Comparison of ENCODE assay signal across 8 mouse cellular contexts in genomic region chr5:124432398-124433012, GRCm38 (mm10). TPM values are rescaled to one million over a fixed set of nuclear protein-coding genes. Genes with fewer than 3 reads are reported as not detected.
DNase-seq lines count a peak whose midpoint lies in the region; ATAC-seq and TF ChIP-seq lines count a peak whose summit lies in the region.

No protein-coding gene starts in this region.

- H3K9me3 ChIP-seq in heart, postnatal 0 days (replicated peaks; ENCODE audit: control insufficient read depth, low read length), result no peaks in the 10 kb centered on the region
- H3K9me3 ChIP-seq in kidney, postnatal 0 days (replicated peaks; ENCODE audit: low read length), result no peaks in the 10 kb centered on the region
- H3K9me3 ChIP-seq in liver, embryonic 11.5 days (ENCODE audit: control insufficient read depth, low read length), result no peaks in the 10 kb centered on the region
- H3K9me3 ChIP-seq in midbrain, postnatal 0 days (ENCODE audit: low read length), result no peaks in the 10 kb centered on the region

- no peak overlapping the region for H3K27ac ChIP-seq in heart, postnatal 0 days (ENCODE audit: low read depth)
- H3K27ac ChIP-seq in kidney, postnatal 0 days, result no peak overlapping the region
- no peak overlapping the region for H3K27ac ChIP-seq in liver, embryonic 11.5 days (ENCODE audit: low read depth, low read length)
- H3K27ac ChIP-seq in midbrain, postnatal 0 days (ENCODE audit: low read depth, low read length), result no peak overlapping the region
- H3K27ac ChIP-seq in thymus, adult 2 months (ENCODE audit: control insufficient read depth, insufficient read depth, low read length), result no peak overlapping the region

- H3K4me3 ChIP-seq in heart, postnatal 0 days (ENCODE audit: low read depth, low read length), result no peak overlapping the region
- no peak overlapping the region for H3K4me3 ChIP-seq in kidney, postnatal 0 days (replicated peaks; ENCODE audit: low read depth, low read length)
- no peak overlapping the region for H3K4me3 ChIP-seq in liver, embryonic 11.5 days (ENCODE audit: low read depth, low read length)
- H3K4me3 ChIP-seq in midbrain, postnatal 0 days (ENCODE audit: low read depth, low read length), result no peak overlapping the region
- no peak overlapping the region for H3K4me3 ChIP-seq in thymus, adult 2 months (ENCODE audit: control insufficient read depth, insufficient read depth, low read length)

- no peak overlapping the region for H3K9ac ChIP-seq in heart, postnatal 0 days (replicated peaks; ENCODE audit: low read depth, low read length)
- H3K9ac ChIP-seq in kidney, postnatal 0 days (ENCODE audit: low read depth, low read length), result no peak overlapping the region
- no peak overlapping the region for H3K9ac ChIP-seq in liver, embryonic 11.5 days (ENCODE audit: low read depth, low read length)
- no peak overlapping the region for H3K9ac ChIP-seq in midbrain, postnatal 0 days (replicated peaks; ENCODE audit: low read length, poor library complexity, severe bottlenecking)

- H3K4me1 ChIP-seq in heart, postnatal 0 days (ENCODE audit: control insufficient read depth, insufficient read depth), result no peaks in the 10 kb centered on the region
- no peaks in the 10 kb centered on the region for H3K4me1 ChIP-seq in kidney, postnatal 0 days (replicated peaks; ENCODE audit: insufficient read depth, low read length)
- H3K4me1 ChIP-seq in liver, embryonic 11.5 days (replicated peaks; ENCODE audit: control insufficient read depth, insufficient read depth, low read length), result no peaks in the 10 kb centered on the region
- H3K4me1 ChIP-seq in midbrain, postnatal 0 days (ENCODE audit: insufficient read depth, low read length), result no peaks in the 10 kb centered on the region
- no peaks in the 10 kb centered on the region for H3K4me1 ChIP-seq in thymus, adult 2 months (replicated peaks; ENCODE audit: control insufficient read depth, insufficient read depth, low read length)

- no peaks in the 10 kb centered on the region for H3K36me3 ChIP-seq in heart, postnatal 0 days (replicated peaks; ENCODE audit: control insufficient read depth, insufficient read depth, low read length)
- no peaks in the 10 kb centered on the region for H3K36me3 ChIP-seq in kidney, postnatal 0 days (ENCODE audit: insufficient read depth, low read length)
- no peaks in the 10 kb centered on the region for H3K36me3 ChIP-seq in liver, embryonic 11.5 days (ENCODE audit: control insufficient read depth, insufficient read depth, low read length)
- H3K36me3 ChIP-seq in midbrain, postnatal 0 days (ENCODE audit: insufficient read depth, low read length), result no peaks in the 10 kb centered on the region
- H3K36me3 ChIP-seq in thymus, adult 2 months (ENCODE audit: control insufficient read depth, insufficient read depth, low read length), result no peaks in the 10 kb centered on the region

- in situ Hi-C loops in Patski (cut with MboI; ENCODE audit: low pct_unique_long_range_greater_than_20kb), result loop anchor here (25.0 kb wide), 1 partner anchor 430 kb away; the partner anchor contains the start of genes Ccdc92 and Zfp664

- CTCF ChIA-PET in Patski (lab: Charles Lee), result interaction anchor here (0.7 to 4.4 kb wide), 15 partner anchors 7 to 139 kb away, joined by 3 to 30 read pairs (median 4); partner anchors contain the start of genes Ddx55, Kmt5a, Rilpl1 and Rilpl2

- TF ChIP-seq POLR2A in thymus, adult 2 months (IDR thresholded peaks at IDR 0.05; ENCODE audit: control insufficient read depth, extremely low read depth, insufficient read depth, low read length, poor library complexity), result no peak

- TF ChIP-seq EP300 in heart, postnatal 0 days (IDR thresholded peaks at IDR 0.05; ENCODE audit: low read depth), result no peak

- no peak overlapping the region for H3K4me2 ChIP-seq in heart, postnatal 0 days (ENCODE audit: low read depth, low read length)
- H3K4me2 ChIP-seq in kidney, postnatal 0 days (ENCODE audit: low read length), result no peak overlapping the region
- no peak overlapping the region for H3K4me2 ChIP-seq in liver, embryonic 11.5 days
- no peak overlapping the region for H3K4me2 ChIP-seq in midbrain, postnatal 0 days (ENCODE audit: low read depth, low read length, poor library complexity, severe bottlenecking)

- POLR2A ChIA-PET in Patski (lab: Charles Lee), result interaction anchor here (0.6 to 1.4 kb wide), 4 partner anchors 106 to 124 kb away, joined by 3 to 4 read pairs (median 3); partner anchors contain the start of gene Ddx55

- peak; percentile 39 for ATAC-seq in Patski
- peak; percentile 85 for ATAC-seq in heart, postnatal 0 days (ENCODE audit: insufficient read depth, low read depth)
- 0 out of 2 replicates have a peak, but pooled peaks have one; percentile 46 for ATAC-seq in kidney, postnatal 0 days (replicated peaks; ENCODE audit: low FRiP score, low read depth)
- peak; percentile 63 for ATAC-seq in liver, embryonic 11.5 days (replicated peaks; ENCODE audit: low FRiP score)
- no peak for ATAC-seq in midbrain, postnatal 0 days (ENCODE audit: low FRiP score)

- peak; percentile 70 for DNase-seq in A20 (ENCODE audit: low read depth, low spot score)
- no peak for DNase-seq in Patski (ENCODE audit: low read depth, low spot score)
- peak; percentile 43 for DNase-seq in embryo, embryonic 9.5 days (ENCODE audit: extremely low spot score)
- DNase-seq in heart, postnatal 0 days (ENCODE audit: low spot score), result peak; percentile 70
- DNase-seq in kidney, postnatal 0 days (ENCODE audit: low spot score), result peak; percentile 83
- DNase-seq in liver, embryonic 11.5 days (ENCODE audit: low spot score), result peak; percentile 30
- DNase-seq in midbrain, postnatal 0 days (ENCODE audit: low spot score), result peak; percentile 77
- peak; percentile 80 for DNase-seq in thymus, adult 2 months

- no peaks in the 10 kb centered on the region for H3K27me3 ChIP-seq in Patski
- no peaks in the 10 kb centered on the region for H3K27me3 ChIP-seq in heart, postnatal 0 days (ENCODE audit: control insufficient read depth, insufficient read depth, low read length)
- no peaks in the 10 kb centered on the region for H3K27me3 ChIP-seq in kidney, postnatal 0 days (ENCODE audit: insufficient read depth, low read length)
- H3K27me3 ChIP-seq in liver, embryonic 11.5 days (replicated peaks; ENCODE audit: control insufficient read depth, insufficient read depth, low read length), result no peaks in the 10 kb centered on the region
- H3K27me3 ChIP-seq in midbrain, postnatal 0 days (ENCODE audit: insufficient read depth, low read length), result no peaks in the 10 kb centered on the region
- H3K27me3 ChIP-seq in thymus, adult 2 months (ENCODE audit: control insufficient read depth, insufficient read depth, low read length), result no peaks in the 10 kb centered on the region

- TF ChIP-seq CTCF in Patski (IDR thresholded peaks at IDR 0.05), result peak; percentile 89
- TF ChIP-seq CTCF in heart, postnatal 0 days (IDR thresholded peaks at IDR 0.05; ENCODE audit: low read depth), result peak; percentile 85
- peak; percentile 94 for TF ChIP-seq CTCF in kidney, postnatal 0 days (IDR thresholded peaks at IDR 0.05; ENCODE audit: low read depth)
- peak; percentile 86 for TF ChIP-seq CTCF in midbrain, postnatal 0 days (IDR thresholded peaks at IDR 0.05)
- no peak for TF ChIP-seq CTCF in thymus, adult 2 months (IDR thresholded peaks at IDR 0.05; ENCODE audit: borderline replicate concordance, control insufficient read depth, extremely low read depth, insufficient read depth, low read length, poor library complexity)

RNA-seq across cellular contexts. Expression of gene Sbno1, which starts 6.7 kb away (rescaled TPM):
- 59.0 TPM for polyA plus RNA-seq in Patski (2021)
- total RNA-seq in heart, postnatal 0 days (2014; rRNA removed; ENCODE audit: low replicate concordance), result 27.0 and 33.8 TPM in 2 replicates
- polyA plus RNA-seq in heart, postnatal 0 days (2015; fragmentation: Nextera tagmentation; extraction: Ambion mirVana), result 46.8 and 52.8 TPM in 2 replicates
- 56.2 and 70.6 TPM in 2 replicates for polyA plus RNA-seq in kidney, postnatal 0 days (2015; fragmentation: Nextera tagmentation; extraction: Ambion mirVana)
- 75.2 and 86.4 TPM in 2 replicates for polyA plus RNA-seq in liver, embryonic 11.5 days (2014; fragmentation: Nextera tagmentation; extraction: Ambion mirVana)
- total RNA-seq in midbrain, postnatal 0 days (2014; rRNA removed), result 41.0 and 54.5 TPM in 2 replicates
- polyA plus RNA-seq in midbrain, postnatal 0 days (2015; fragmentation: Nextera tagmentation; extraction: Ambion mirVana), result 68.9 and 80.4 TPM in 2 replicates
- 36.3 and 40.8 TPM in 2 replicates for polyA plus RNA-seq in thymus, adult 2 months (2012; rRNA removed)

RNA-seq across cellular contexts. Expression of gene Kmt5a, which starts 7.2 kb away (rescaled TPM):
- polyA plus RNA-seq in Patski (2021), result 174 TPM
- total RNA-seq in heart, postnatal 0 days (2014; rRNA removed; ENCODE audit: low replicate concordance), result 71.9 and 82.9 TPM in 2 replicates
- 26.0 and 27.7 TPM in 2 replicates for polyA plus RNA-seq in heart, postnatal 0 days (2015; fragmentation: Nextera tagmentation; extraction: Ambion mirVana)
- polyA plus RNA-seq in kidney, postnatal 0 days (2015; fragmentation: Nextera tagmentation; extraction: Ambion mirVana), result 32.8 and 47.5 TPM in 2 replicates
- polyA plus RNA-seq in liver, embryonic 11.5 days (2014; fragmentation: Nextera tagmentation; extraction: Ambion mirVana), result 132 and 145 TPM in 2 replicates
- 27.4 and 39.0 TPM in 2 replicates for total RNA-seq in midbrain, postnatal 0 days (2014; rRNA removed)
- polyA plus RNA-seq in midbrain, postnatal 0 days (2015; fragmentation: Nextera tagmentation; extraction: Ambion mirVana), result 13.3 and 15.3 TPM in 2 replicates
- 76.5 and 92.5 TPM in 2 replicates for polyA plus RNA-seq in thymus, adult 2 months (2012; rRNA removed)

RNA-seq across cellular contexts. Expression of gene Rilpl2, which starts 45.7 kb away (rescaled TPM):
- polyA plus RNA-seq in Patski (2021), result 75.6 TPM
- total RNA-seq in heart, postnatal 0 days (2014; rRNA removed; ENCODE audit: low replicate concordance), result 8.4 and 12.4 TPM in 2 replicates
- 14.9 and 15.4 TPM in 2 replicates for polyA plus RNA-seq in heart, postnatal 0 days (2015; fragmentation: Nextera tagmentation; extraction: Ambion mirVana)
- 41.9 and 44.7 TPM in 2 replicates for polyA plus RNA-seq in kidney, postnatal 0 days (2015; fragmentation: Nextera tagmentation; extraction: Ambion mirVana)
- polyA plus RNA-seq in liver, embryonic 11.5 days (2014; fragmentation: Nextera tagmentation; extraction: Ambion mirVana), result 18.7 and 19.8 TPM in 2 replicates
- 32.3 and 38.6 TPM in 2 replicates for total RNA-seq in midbrain, postnatal 0 days (2014; rRNA removed)
- 33.8 and 34.3 TPM in 2 replicates for polyA plus RNA-seq in midbrain, postnatal 0 days (2015; fragmentation: Nextera tagmentation; extraction: Ambion mirVana)
- 38.5 and 38.6 TPM in 2 replicates for polyA plus RNA-seq in thymus, adult 2 months (2012; rRNA removed)

RNA-seq across cellular contexts. Expression of gene Snrnp35, which starts 50.4 kb away (rescaled TPM):
- 20.3 TPM for polyA plus RNA-seq in Patski (2021)
- total RNA-seq in heart, postnatal 0 days (2014; rRNA removed; ENCODE audit: low replicate concordance), result 0.50 and 4.4 TPM in 2 replicates
- 14.0 and 14.6 TPM in 2 replicates for polyA plus RNA-seq in heart, postnatal 0 days (2015; fragmentation: Nextera tagmentation; extraction: Ambion mirVana)
- 17.1 and 21.3 TPM in 2 replicates for polyA plus RNA-seq in kidney, postnatal 0 days (2015; fragmentation: Nextera tagmentation; extraction: Ambion mirVana)
- 13.6 and 14.0 TPM in 2 replicates for polyA plus RNA-seq in liver, embryonic 11.5 days (2014; fragmentation: Nextera tagmentation; extraction: Ambion mirVana)
- total RNA-seq in midbrain, postnatal 0 days (2014; rRNA removed), result 5.2 and 10.7 TPM in 2 replicates
- 10.1 and 13.0 TPM in 2 replicates for polyA plus RNA-seq in midbrain, postnatal 0 days (2015; fragmentation: Nextera tagmentation; extraction: Ambion mirVana)
- polyA plus RNA-seq in thymus, adult 2 months (2012; rRNA removed), result 4.6 and 5.0 TPM in 2 replicates
